Mouse (Mus musculus) cerebellum, postnatal 36 days (tissue): ENCODE results near the gene Ankrd55.

Source experiments
- DNase-seq, 2 experiments: peaks; one replicate each; pipeline ENCODE4 v3.0.0; 2021 to 2022; ENCODE audit warnings: mixed read lengths in 2 of 2

Gene Ankrd55

GRCm38 (mm10) chr13:112288225-112289178 is at the start of gene Ankrd55:
TSS of gene Ankrd55 (plus strand) at chr13:112288451.
- peak; percentile 63 for DNase-seq

GRCm38 (mm10) chr13:112239239-112239638 is 49.0 kb upstream of the Ankrd55 start:
- DNase-seq, result no peak

GRCm38 (mm10) chr13:112241431-112241830 is 46.8 kb upstream of the Ankrd55 start:
- DNase-seq, result no peak

GRCm38 (mm10) chr13:112245131-112245530 is 43.1 kb upstream of the Ankrd55 start:
- DNase-seq, result no peak

GRCm38 (mm10) chr13:112251433-112251832 is 36.8 kb upstream of the Ankrd55 start:
- DNase-seq, result no peak

GRCm38 (mm10) chr13:112252012-112252411 is 36.2 kb upstream of the Ankrd55 start:
- no peak for DNase-seq

- DNase-seq, result no peak
Observed at GRCm38 (mm10) chr13:112252991-112253620, 35.1 kb upstream of the Ankrd55 start.

GRCm38 (mm10) chr13:112254116-112254515 is 34.1 kb upstream of the Ankrd55 start:
- no peak for DNase-seq

GRCm38 (mm10) chr13:112255862-112256261 is 32.4 kb upstream of the Ankrd55 start:
- DNase-seq, result peak in 1 of 2 experiments; percentile 7

GRCm38 (mm10) chr13:112258478-112258877 is 29.8 kb upstream of the Ankrd55 start:
- no peak for DNase-seq

- DNase-seq, result peak; percentile 69
Observed at GRCm38 (mm10) chr13:112259398-112259797, 28.9 kb upstream of the Ankrd55 start.

GRCm38 (mm10) chr13:112264666-112265065 is 23.6 kb upstream of the Ankrd55 start:
- DNase-seq, result peak; percentile 45 to 52

- peak in 1 of 2 experiments; percentile 15 for DNase-seq
Observed at GRCm38 (mm10) chr13:112271901-112272537, 16.2 kb upstream of the Ankrd55 start.

GRCm38 (mm10) chr13:112274636-112275035 is 13.6 kb upstream of the Ankrd55 start:
- DNase-seq, result no peak

- DNase-seq, result no peak
Observed at GRCm38 (mm10) chr13:112275951-112276350, 12.3 kb upstream of the Ankrd55 start.

- no peak for DNase-seq
Observed at GRCm38 (mm10) chr13:112277544-112277943, 10.7 kb upstream of the Ankrd55 start.

GRCm38 (mm10) chr13:112278251-112278650 is 10.0 kb upstream of the Ankrd55 start:
- DNase-seq, result no peak

GRCm38 (mm10) chr13:112287135-112287534 is 1.1 kb upstream of the Ankrd55 start:
- no peak for DNase-seq

GRCm38 (mm10) chr13:112287571-112288224 is 553 bp upstream of the Ankrd55 start:
- DNase-seq, result peak; percentile 17 to 21

GRCm38 (mm10) chr13:112289338-112289737 is 1.1 kb downstream of the Ankrd55 start:
- DNase-seq, result peak in 1 of 2 experiments; percentile 6

GRCm38 (mm10) chr13:112289981-112290380 is 1.7 kb downstream of the Ankrd55 start:
- DNase-seq, result no peak

GRCm38 (mm10) chr13:112292489-112292888 is 4.2 kb downstream of the Ankrd55 start:
- DNase-seq, result no peak

GRCm38 (mm10) chr13:112293092-112293491 is 4.8 kb downstream of the Ankrd55 start:
- DNase-seq, result no peak
